Mouse (Mus musculus): ENCODE measurements at regions not wholly inside any gene's neighbourhood (a gene's known extent, or its start where the extent isn't known, plus 50 kb on each side); places are given as distances from the start of the nearest gene placed in this dataset.

DNA sequence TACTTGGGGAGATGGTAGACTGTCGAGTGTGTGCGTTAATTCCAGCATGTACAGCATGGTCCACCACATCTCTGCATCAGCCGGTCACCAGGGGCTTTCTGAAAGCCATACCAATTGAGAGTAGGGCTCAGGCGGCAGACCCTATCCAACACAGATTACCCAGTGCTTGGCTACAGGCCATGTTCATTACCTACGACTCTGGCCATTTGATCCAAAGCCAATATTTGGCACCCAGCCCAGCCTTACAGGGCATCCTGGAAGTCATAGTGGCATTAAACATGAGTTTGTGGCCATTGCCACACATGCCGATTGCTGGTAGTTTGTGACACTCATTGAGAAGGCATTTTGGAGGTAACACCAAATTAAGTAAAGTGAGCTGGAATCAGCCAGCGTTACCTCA is 111.8 kb upstream of the Rtl1 start:
- no peak overlapping the region for H3K4me3 ChIP-seq (ENCODE audit: low read depth, low read length)
- no peak overlapping the region for H3K4me2 ChIP-seq (ENCODE audit: low read depth)
- ATAC-seq (no peak), DNase-seq (no peak)
- peaks cover 40% of the 10 kb centered on the region for H3K36me3 ChIP-seq (ENCODE audit: insufficient read depth)
- H3K9ac ChIP-seq: no peak overlapping the region
- H3K9me3 ChIP-seq (ENCODE audit: low read length): no peaks in the 10 kb centered on the region
- no peak for TF ChIP-seq CTCF (IDR thresholded peaks at IDR 0.05; ENCODE audit: low read depth)
- H3K4me1 ChIP-seq (ENCODE audit: insufficient read depth): no peaks in the 10 kb centered on the region
- H3K27me3 ChIP-seq (ENCODE audit: insufficient read depth, low read length): no peaks in the 10 kb centered on the region
- WGBS: 78% methylated on average over 7 of the region's 7 CpGs
- no peak overlapping the region for H3K27ac ChIP-seq (ENCODE audit: low read depth, low read length)

DNA sequence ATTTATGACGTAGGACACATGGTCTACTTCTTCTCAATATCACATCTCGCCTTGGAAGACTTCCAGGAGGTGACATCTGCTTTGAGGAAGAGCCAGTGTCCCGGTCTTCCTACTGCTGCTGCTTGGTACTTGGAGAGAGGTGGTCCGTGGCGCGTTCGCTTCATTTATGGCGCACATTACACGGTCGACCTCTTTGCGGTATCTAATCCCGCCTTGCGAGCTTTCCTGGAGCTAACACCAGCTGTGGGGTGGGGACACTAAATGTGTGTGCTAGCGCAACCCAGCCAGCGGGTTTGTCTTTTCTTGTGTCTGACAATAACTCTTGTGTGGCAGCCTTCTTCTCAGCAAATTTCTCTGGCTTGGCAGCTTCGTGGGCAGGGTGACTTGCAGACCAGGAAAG is 112.3 kb upstream of the Rtl1 start:
- ATAC-seq: no peak
- Histone ChIP-seq H3K36me3 (ENCODE audit: insufficient read depth) (peaks cover 42% of the 10 kb centered on the region), H3K4me3 (ENCODE audit: low read depth, low read length) (no peak overlapping the region), H3K4me1 (ENCODE audit: insufficient read depth) (no peaks in the 10 kb centered on the region), H3K4me2 (ENCODE audit: low read depth) (no peak overlapping the region), H3K9ac (no peak overlapping the region), H3K27ac (ENCODE audit: low read depth, low read length) (no peak overlapping the region), H3K9me3 (ENCODE audit: low read length) (no peaks in the 10 kb centered on the region), H3K27me3 (ENCODE audit: insufficient read depth, low read length) (no peaks in the 10 kb centered on the region)
- 90% methylated on average over 16 of the region's 16 CpGs for WGBS
- TF ChIP-seq CTCF (IDR thresholded peaks at IDR 0.05; ENCODE audit: low read depth): no peak
- DNase-seq: no peak

DNA sequence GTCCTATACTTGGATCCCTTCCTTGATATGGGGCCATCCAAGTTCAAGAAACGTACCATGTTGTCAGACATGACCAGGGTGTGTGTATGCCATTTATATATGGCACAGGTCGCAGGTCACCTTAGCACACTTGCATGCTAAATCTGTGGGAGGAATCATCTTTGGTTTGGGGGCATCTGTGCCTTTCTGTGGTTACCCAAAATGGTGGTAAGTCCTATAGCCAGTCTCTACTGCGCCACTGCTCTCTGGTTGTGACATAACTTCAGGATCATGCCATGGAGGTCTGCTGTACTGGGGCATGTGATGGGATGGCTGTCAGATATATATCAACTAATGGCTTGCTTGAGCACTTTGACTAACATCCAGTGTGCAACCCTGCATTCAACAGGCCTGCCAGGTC is 112.9 kb upstream of the Rtl1 start:
- Histone ChIP-seq H3K9ac (no peak overlapping the region), H3K9me3 (ENCODE audit: low read length) (no peaks in the 10 kb centered on the region), H3K4me1 (ENCODE audit: insufficient read depth) (no peaks in the 10 kb centered on the region), H3K36me3 (ENCODE audit: insufficient read depth) (peaks cover 47% of the 10 kb centered on the region), H3K4me2 (ENCODE audit: low read depth) (no peak overlapping the region), H3K27me3 (ENCODE audit: insufficient read depth, low read length) (no peaks in the 10 kb centered on the region), H3K27ac (ENCODE audit: low read depth, low read length) (no peak overlapping the region), H3K4me3 (ENCODE audit: low read depth, low read length) (no peak overlapping the region)
- WGBS: 96% methylated on average over 3 of the region's 3 CpGs
- DNase-seq (no peak), ATAC-seq (no peak)
- TF ChIP-seq CTCF (IDR thresholded peaks at IDR 0.05; ENCODE audit: low read depth): no peak

DNA sequence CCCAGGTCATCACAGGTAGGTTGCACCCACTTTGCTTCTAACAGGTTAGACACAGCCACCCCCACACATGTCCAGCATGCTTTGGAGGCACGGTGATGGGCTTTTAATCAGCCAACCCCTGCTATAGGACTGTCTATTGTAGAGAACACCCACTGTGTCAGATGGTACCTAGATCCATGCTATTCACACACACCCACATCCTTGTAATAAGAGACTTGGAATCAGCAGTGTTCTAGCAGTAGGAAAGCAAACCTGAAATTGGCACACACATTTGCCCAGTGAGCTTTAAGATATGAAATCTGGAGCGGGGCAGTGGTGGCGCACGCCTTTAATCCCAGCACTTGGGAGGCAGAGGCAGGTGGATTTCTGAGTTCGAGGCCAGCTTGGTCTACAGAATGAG is 113.9 kb upstream of the Rtl1 start:
- no peak overlapping the region for H3K9ac ChIP-seq
- H3K9me3 ChIP-seq (ENCODE audit: low read length): no peaks in the 10 kb centered on the region
- H3K4me2 ChIP-seq (ENCODE audit: low read depth): no peak overlapping the region
- no peaks in the 10 kb centered on the region for H3K27me3 ChIP-seq (ENCODE audit: insufficient read depth, low read length)
- no peak overlapping the region for H3K27ac ChIP-seq (ENCODE audit: low read depth, low read length)
- H3K4me1 ChIP-seq (ENCODE audit: insufficient read depth): no peaks in the 10 kb centered on the region
- 95% methylated on average over 5 of the region's 5 CpGs for WGBS
- no peak for TF ChIP-seq CTCF (IDR thresholded peaks at IDR 0.05; ENCODE audit: low read depth)
- no peak overlapping the region for H3K4me3 ChIP-seq (ENCODE audit: low read depth, low read length)
- DNase-seq: no peak
- peaks cover 49% of the 10 kb centered on the region for H3K36me3 ChIP-seq (ENCODE audit: insufficient read depth)
- ATAC-seq: no peak

DNA sequence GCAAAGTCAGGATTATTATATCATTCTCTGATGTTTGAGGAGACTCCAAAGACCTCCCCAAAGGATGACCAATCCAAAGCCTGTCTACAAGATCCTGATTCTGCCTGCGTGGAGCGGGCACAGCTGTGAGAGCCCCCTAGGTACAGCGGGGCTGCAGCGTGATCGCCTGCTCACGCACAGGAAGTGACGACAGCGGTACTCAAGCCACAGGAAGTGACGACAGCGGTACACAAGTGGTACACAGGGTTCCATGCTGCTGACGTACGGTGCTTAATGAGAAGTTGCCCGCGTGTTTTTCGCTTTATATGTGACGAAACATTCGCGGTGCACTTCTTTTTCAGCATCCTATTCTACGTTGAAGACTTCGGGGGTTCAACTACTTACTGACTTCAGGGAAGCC is 116.9 kb upstream of the Rtl1 start:
- H3K9me3 ChIP-seq (ENCODE audit: low read length): no peaks in the 10 kb centered on the region
- H3K36me3 ChIP-seq (ENCODE audit: insufficient read depth): peaks cover 50% of the 10 kb centered on the region
- H3K9ac ChIP-seq: no peak overlapping the region
- 96% methylated on average over 20 of the region's 20 CpGs for WGBS
- no peaks in the 10 kb centered on the region for H3K27me3 ChIP-seq (ENCODE audit: insufficient read depth, low read length)
- no peak overlapping the region for H3K4me3 ChIP-seq (ENCODE audit: low read depth, low read length)
- ATAC-seq (no peak), DNase-seq (no peak)
- TF ChIP-seq CTCF (IDR thresholded peaks at IDR 0.05; ENCODE audit: low read depth): no peak
- no peaks in the 10 kb centered on the region for H3K4me1 ChIP-seq (ENCODE audit: insufficient read depth)
- no peak overlapping the region for H3K4me2 ChIP-seq (ENCODE audit: low read depth)
- no peak overlapping the region for H3K27ac ChIP-seq (ENCODE audit: low read depth, low read length)

DNA sequence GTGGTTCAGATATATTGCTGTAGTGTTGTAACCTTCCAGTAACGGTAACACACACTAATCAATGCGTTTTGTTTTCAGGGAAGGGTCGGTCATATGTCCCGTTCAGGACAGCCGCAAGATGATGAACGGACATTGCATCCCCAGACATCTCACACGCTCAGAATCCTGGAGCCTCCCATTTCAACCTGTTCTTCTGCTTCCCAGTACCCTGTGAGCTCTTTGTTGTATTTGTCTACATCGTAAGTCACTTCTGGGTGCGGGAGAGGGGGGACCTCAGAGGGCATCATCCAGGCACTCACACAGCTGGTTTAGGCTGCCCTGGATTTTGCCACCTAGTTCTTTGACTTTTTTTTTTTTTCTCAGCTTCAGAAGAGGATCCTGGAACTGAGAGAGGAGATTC is 117.9 kb upstream of the Rtl1 start:
- H3K27ac ChIP-seq (ENCODE audit: low read depth, low read length): no peak overlapping the region
- H3K36me3 ChIP-seq (ENCODE audit: insufficient read depth): peaks cover 46% of the 10 kb centered on the region
- H3K9me3 ChIP-seq (ENCODE audit: low read length): no peaks in the 10 kb centered on the region
- H3K4me1 ChIP-seq (ENCODE audit: insufficient read depth): no peaks in the 10 kb centered on the region
- no peak overlapping the region for H3K4me2 ChIP-seq (ENCODE audit: low read depth)
- H3K27me3 ChIP-seq (ENCODE audit: insufficient read depth, low read length): no peaks in the 10 kb centered on the region
- 94% methylated on average over 9 of the region's 9 CpGs for WGBS
- no peak for DNase-seq
- no peak overlapping the region for H3K9ac ChIP-seq
- no peak for TF ChIP-seq CTCF (IDR thresholded peaks at IDR 0.05; ENCODE audit: low read depth)
- no peak overlapping the region for H3K4me3 ChIP-seq (ENCODE audit: low read depth, low read length)
- ATAC-seq: no peak

DNA sequence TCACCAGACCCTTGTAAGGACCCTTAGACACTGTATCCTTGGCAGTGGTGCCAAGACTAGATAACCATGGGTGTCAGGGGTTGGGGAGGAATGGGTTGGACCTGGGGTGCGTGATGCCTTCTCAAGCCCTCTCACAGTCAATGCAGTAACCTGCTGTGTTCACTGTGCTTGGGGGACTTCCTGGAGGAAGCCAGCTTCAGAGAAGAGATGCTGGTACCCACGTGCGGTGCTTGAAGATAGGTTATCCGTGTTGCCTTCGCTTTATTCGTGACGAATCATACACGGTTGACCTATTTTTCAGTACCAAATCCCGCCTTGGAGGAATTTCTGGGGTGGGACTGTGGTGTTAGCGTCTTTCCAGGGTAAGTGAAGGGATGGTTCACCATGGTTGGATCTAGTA is 138.1 kb upstream of the Rtl1 start:
- 94% methylated on average over 10 of the region's 10 CpGs for WGBS
- Histone ChIP-seq H3K27ac (ENCODE audit: low read depth, low read length) (no peak overlapping the region), H3K9me3 (ENCODE audit: low read length) (no peaks in the 10 kb centered on the region), H3K4me3 (ENCODE audit: low read depth, low read length) (no peak overlapping the region), H3K9ac (no peak overlapping the region), H3K4me2 (ENCODE audit: low read depth) (no peak overlapping the region), H3K27me3 (ENCODE audit: insufficient read depth, low read length) (no peaks in the 10 kb centered on the region), H3K36me3 (ENCODE audit: insufficient read depth) (peaks cover 59% of the 10 kb centered on the region), H3K4me1 (ENCODE audit: insufficient read depth) (no peaks in the 10 kb centered on the region)
- no peak for TF ChIP-seq CTCF (IDR thresholded peaks at IDR 0.05; ENCODE audit: low read depth)
- ATAC-seq: no peak
- no peak for DNase-seq

DNA sequence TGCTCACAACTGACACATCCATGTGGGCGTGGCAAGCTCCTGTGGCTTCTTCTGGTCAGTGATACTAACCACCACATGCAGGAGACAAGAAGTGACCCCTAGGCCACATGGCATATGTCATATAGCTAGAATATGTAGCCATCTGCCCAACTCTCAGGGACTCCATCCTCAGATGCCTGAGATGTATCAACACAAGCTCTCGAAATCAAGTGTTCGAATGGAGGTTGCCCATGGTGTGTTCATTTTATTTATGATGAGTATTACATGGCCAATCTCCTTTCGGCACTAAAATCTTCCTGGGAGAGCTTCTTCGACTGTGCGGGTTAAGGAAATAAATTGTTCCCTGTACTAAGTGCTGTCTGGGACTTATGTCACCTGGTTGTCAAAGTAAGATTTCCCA is 138.8 kb upstream of the Rtl1 start:
- Histone ChIP-seq H3K4me2 (ENCODE audit: low read depth) (no peak overlapping the region), H3K9ac (no peak overlapping the region), H3K9me3 (ENCODE audit: low read length) (no peaks in the 10 kb centered on the region), H3K27ac (ENCODE audit: low read depth, low read length) (no peak overlapping the region), H3K4me1 (ENCODE audit: insufficient read depth) (no peaks in the 10 kb centered on the region), H3K4me3 (ENCODE audit: low read depth, low read length) (no peak overlapping the region), H3K36me3 (ENCODE audit: insufficient read depth) (peaks cover 52% of the 10 kb centered on the region), H3K27me3 (ENCODE audit: insufficient read depth, low read length) (no peaks in the 10 kb centered on the region)
- 92% methylated on average over 6 of the region's 6 CpGs for WGBS
- ATAC-seq (no peak), DNase-seq (no peak)
- TF ChIP-seq CTCF (IDR thresholded peaks at IDR 0.05; ENCODE audit: low read depth): no peak
